Mouse (Mus musculus): ENCODE measurements at regions not wholly inside any gene's neighbourhood (a gene's known extent, or its start where the extent isn't known, plus 50 kb on each side); places are given as distances from the start of the nearest gene placed in this dataset.

GRCm38 (mm10) chrX:94857954-94858353 is 133.6 kb downstream of the Zxdb start:
- TF ChIP-seq CTCF (IDR thresholded peaks at IDR 0.05; ENCODE audit: low read depth, low read length) (no peak), POLR2A (IDR thresholded peaks at IDR 0.05; ENCODE audit: extremely low read depth, insufficient read depth, low read length) (no peak)
